Mouse (Mus musculus): ENCODE measurements around the gene Terb2. TPM values are rescaled to one million over a fixed set of nuclear protein-coding genes. Genes with fewer than 3 reads are reported as not detected.

Terb2 gene
- polyA plus RNA-seq, 1 experiment from 2014 or later, result not detected

DNA sequence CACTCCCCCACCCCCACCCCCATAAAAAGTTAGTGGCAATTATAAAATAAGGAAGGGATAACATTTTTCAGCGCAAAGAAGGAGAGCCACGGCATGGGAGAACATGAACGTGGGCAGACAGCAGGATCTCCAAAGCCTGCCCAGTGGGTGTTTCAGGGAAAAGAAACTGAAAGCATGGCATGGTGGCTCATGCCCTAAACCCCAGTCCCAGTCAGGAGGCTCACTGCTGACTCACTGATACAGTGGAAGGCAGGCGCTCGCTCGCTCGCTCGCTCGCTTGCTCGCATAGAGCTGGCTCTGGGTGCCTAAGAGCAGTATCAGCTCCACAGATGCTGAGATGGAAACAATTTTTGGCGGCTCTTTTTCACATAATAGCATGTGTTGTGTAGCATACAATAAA lies 21.8 kb upstream of the Terb2 start:
- Histone ChIP-seq H3K4me1 (ENCODE audit: insufficient read depth) (no peaks in the 10 kb centered on the region), H3K9me3 (ENCODE audit: low read length) (no peaks in the 10 kb centered on the region), H3K36me3 (replicated peaks; ENCODE audit: insufficient read depth, low read length) (no peaks in the 10 kb centered on the region), H3K4me3 (ENCODE audit: low read depth, low read length) (no peak overlapping the region), H3K4me2 (ENCODE audit: low read depth, low read length) (peak overlapping the region; percentile 1; the same call in 1 of the 2 replicates), H3K27ac (ENCODE audit: low read depth) (0 out of 2 replicates have a peak overlapping the region, but pooled peaks have one; percentile 2), H3K9ac (replicated peaks) (no peak overlapping the region), H3K27me3 (ENCODE audit: insufficient read depth, low read length) (no peaks in the 10 kb centered on the region)
- DNase-seq (no peak), ATAC-seq (peak; percentile 45; the same call in 1 of the 2 replicates)
- WGBS (ENCODE audit: insufficient replicate concordance), result 60% methylated on average over 11 of the region's 11 CpGs
- TF ChIP-seq CTCF (IDR thresholded peaks at IDR 0.05; ENCODE audit: low read depth) (no peak), EP300 (IDR thresholded peaks at IDR 0.05; ENCODE audit: low read depth) (no peak)

DNA sequence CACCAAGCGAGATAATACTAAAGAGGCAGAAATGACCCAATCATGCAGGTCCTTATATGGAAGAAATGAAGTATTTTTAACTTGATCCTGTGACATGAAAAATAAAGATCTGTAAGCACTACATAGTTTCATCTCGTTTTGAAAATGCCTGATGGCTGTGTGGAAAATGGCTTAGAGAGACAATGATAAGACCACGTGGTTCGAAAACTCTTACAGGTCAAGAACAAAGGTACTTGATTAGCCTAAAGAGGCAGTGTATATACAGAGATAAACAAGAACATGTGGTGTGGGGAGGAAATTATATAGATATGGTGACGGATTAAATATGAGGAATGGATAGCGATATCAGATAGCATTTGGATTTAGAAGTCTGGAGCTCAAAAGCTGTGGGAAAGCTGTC lies 14.8 kb upstream of the Terb2 start:
- Histone ChIP-seq H3K4me2 (ENCODE audit: low read depth, low read length) (no peak overlapping the region), H3K4me3 (ENCODE audit: low read depth, low read length) (no peak overlapping the region), H3K36me3 (replicated peaks; ENCODE audit: insufficient read depth, low read length) (no peaks in the 10 kb centered on the region), H3K9ac (replicated peaks) (no peak overlapping the region), H3K9me3 (ENCODE audit: low read length) (no peaks in the 10 kb centered on the region), H3K4me1 (ENCODE audit: insufficient read depth) (no peaks in the 10 kb centered on the region), H3K27me3 (ENCODE audit: insufficient read depth, low read length) (no peaks in the 10 kb centered on the region), H3K27ac (ENCODE audit: low read depth) (no peak overlapping the region)
- 59% methylated on average over 6 of the region's 6 CpGs for WGBS (ENCODE audit: insufficient replicate concordance)
- no peak for ATAC-seq
- no peak for DNase-seq
- TF ChIP-seq CTCF (IDR thresholded peaks at IDR 0.05; ENCODE audit: low read depth), result no peak
- no peak for TF ChIP-seq EP300 (IDR thresholded peaks at IDR 0.05; ENCODE audit: low read depth)

DNA sequence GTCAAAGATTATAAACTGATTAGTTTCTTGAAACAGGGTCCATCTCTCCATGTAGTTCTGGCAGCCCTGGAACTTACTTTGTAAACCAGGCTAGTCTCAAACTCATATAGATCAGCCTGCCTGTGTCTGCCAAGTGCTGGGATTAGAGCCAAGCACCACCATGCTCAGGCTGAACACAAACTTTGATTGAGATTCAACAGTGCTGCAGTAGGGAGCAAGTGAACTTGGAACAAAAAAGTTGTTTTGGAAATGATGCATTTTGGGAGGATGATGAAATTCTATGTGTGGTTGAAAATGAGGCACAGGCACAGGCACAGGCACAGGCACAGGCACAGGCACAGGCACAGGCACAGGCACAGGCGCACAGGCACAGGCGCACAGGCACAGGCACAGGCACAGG lies 13.9 kb upstream of the Terb2 start:
- ATAC-seq, result no peak
- H3K9ac ChIP-seq (replicated peaks), result no peak overlapping the region
- H3K27ac ChIP-seq (ENCODE audit: low read depth), result no peak overlapping the region
- H3K36me3 ChIP-seq (replicated peaks; ENCODE audit: insufficient read depth, low read length), result no peaks in the 10 kb centered on the region
- no peaks in the 10 kb centered on the region for H3K9me3 ChIP-seq (ENCODE audit: low read length)
- DNase-seq, result no peak
- no peaks in the 10 kb centered on the region for H3K4me1 ChIP-seq (ENCODE audit: insufficient read depth)
- no peaks in the 10 kb centered on the region for H3K27me3 ChIP-seq (ENCODE audit: insufficient read depth, low read length)
- no peak overlapping the region for H3K4me2 ChIP-seq (ENCODE audit: low read depth, low read length)
- H3K4me3 ChIP-seq (ENCODE audit: low read depth, low read length), result no peak overlapping the region
- TF ChIP-seq CTCF (IDR thresholded peaks at IDR 0.05; ENCODE audit: low read depth) (no peak), EP300 (IDR thresholded peaks at IDR 0.05; ENCODE audit: low read depth) (no peak)
- WGBS (ENCODE audit: insufficient replicate concordance), result 94% methylated on average over 2 of the region's 2 CpGs

DNA sequence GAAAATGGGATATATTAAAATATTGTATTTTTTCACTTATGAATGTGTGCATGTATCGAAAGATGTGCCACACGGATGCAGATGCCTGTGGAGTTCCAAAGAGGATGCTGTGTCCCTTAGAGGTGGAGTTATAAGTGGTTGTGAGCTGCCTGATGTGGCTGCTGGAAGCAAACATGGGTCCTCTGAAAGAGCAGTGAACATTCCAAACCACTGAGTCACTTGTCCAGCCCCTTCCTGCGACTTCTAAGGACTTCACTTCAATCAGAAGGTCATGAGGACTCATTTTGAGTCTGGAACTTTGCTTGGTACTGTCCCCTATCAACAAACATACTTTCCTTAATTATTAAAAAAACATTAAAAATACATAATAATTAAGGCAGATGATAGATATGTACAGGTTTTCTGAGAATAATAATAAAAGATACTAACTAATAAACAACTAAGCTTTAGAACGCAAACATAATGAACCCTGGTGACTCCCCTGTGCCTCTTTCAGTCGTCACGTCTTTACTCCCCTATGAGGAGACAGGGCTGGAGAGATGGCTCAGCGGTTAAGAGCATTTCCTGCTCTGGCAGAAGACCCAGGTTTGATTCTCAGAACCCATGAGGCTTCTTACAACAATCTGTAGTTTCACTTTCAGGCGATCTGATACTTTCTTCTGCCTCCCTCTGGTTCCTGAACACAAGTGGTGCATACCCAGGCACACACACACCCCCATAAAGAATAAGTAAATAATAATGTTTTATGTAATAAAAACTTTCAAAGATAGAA lies 5.8 kb upstream of the Terb2 start:
- TF ChIP-seq CTCF (IDR thresholded peaks at IDR 0.05; ENCODE audit: low read depth) (no peak), EP300 (IDR thresholded peaks at IDR 0.05; ENCODE audit: low read depth) (no peak)
- Histone ChIP-seq H3K4me2 (ENCODE audit: low read depth, low read length) (no peak overlapping the region), H3K4me3 (ENCODE audit: low read depth, low read length) (no peak overlapping the region), H3K36me3 (replicated peaks; ENCODE audit: insufficient read depth, low read length) (no peaks in the 10 kb centered on the region), H3K9ac (replicated peaks) (no peak overlapping the region), H3K27me3 (ENCODE audit: insufficient read depth, low read length) (no peaks in the 10 kb centered on the region), H3K9me3 (ENCODE audit: low read length) (no peaks in the 10 kb centered on the region), H3K27ac (ENCODE audit: low read depth) (no peak overlapping the region), H3K4me1 (ENCODE audit: insufficient read depth) (no peaks in the 10 kb centered on the region)
- WGBS (ENCODE audit: insufficient replicate concordance), result 62% methylated on average over 8 of the region's 8 CpGs
- no peak for ATAC-seq
- DNase-seq, result no peak

DNA sequence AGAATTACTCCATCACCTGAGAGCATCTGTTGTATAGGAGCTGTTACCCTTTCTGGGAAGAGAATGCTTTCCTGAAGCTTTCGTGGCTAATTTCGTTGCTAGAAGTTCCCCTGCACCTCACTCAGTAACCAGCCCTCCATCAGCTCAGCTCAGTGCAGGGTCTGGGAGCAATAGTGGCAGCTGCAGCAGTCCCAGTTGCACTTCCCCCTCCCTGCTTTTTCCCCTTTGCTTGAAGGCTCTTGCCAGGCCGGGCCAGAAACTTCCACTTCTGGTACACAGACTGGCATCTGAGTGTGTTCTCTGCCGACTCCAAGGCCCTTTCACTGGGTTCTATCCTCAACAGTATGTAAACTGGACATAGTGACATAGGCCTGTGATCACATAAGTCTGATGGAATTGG lies 986 bp upstream of the Terb2 start:
- no peak overlapping the region for H3K4me3 ChIP-seq (ENCODE audit: low read depth, low read length)
- TF ChIP-seq CTCF (IDR thresholded peaks at IDR 0.05; ENCODE audit: low read depth) (no peak), EP300 (IDR thresholded peaks at IDR 0.05; ENCODE audit: low read depth) (no peak)
- no peak overlapping the region for H3K4me2 ChIP-seq (ENCODE audit: low read depth, low read length)
- DNase-seq (no peak), ATAC-seq (no peak)
- no peaks in the 10 kb centered on the region for H3K9me3 ChIP-seq (ENCODE audit: low read length)
- WGBS (ENCODE audit: insufficient replicate concordance), result 76% methylated on average over 4 of the region's 4 CpGs
- H3K36me3 ChIP-seq (replicated peaks; ENCODE audit: insufficient read depth, low read length), result no peaks in the 10 kb centered on the region
- H3K27ac ChIP-seq (ENCODE audit: low read depth), result no peak overlapping the region
- no peaks in the 10 kb centered on the region for H3K27me3 ChIP-seq (ENCODE audit: insufficient read depth, low read length)
- H3K4me1 ChIP-seq (ENCODE audit: insufficient read depth), result no peaks in the 10 kb centered on the region
- H3K9ac ChIP-seq (replicated peaks), result no peak overlapping the region

DNA sequence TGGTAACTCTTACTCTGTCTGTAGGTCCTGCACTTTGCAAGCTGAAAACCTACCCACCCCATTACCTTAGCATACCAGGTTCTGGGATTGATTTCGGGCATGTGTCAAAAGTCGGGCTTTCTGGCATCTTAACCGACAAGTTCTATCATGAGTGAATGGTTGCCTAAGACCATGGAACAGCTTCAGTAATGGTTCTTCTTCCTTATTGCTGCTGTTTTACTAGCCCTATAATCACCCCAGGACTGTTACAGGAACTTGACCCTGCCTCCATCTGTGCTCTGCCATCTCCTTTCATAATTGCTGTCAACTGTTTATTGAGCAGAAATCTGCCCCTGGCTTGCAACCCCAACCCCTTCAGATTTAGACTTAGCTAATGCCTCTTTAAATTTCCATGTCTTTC lies 679 bp downstream of the Terb2 start:
- 94% methylated on average over 3 of the region's 3 CpGs for WGBS (ENCODE audit: insufficient replicate concordance)
- Histone ChIP-seq H3K4me3 (ENCODE audit: low read depth, low read length) (no peak overlapping the region), H3K4me1 (ENCODE audit: insufficient read depth) (no peaks in the 10 kb centered on the region), H3K4me2 (ENCODE audit: low read depth, low read length) (no peak overlapping the region), H3K9ac (replicated peaks) (no peak overlapping the region), H3K27me3 (ENCODE audit: insufficient read depth, low read length) (no peaks in the 10 kb centered on the region), H3K9me3 (ENCODE audit: low read length) (no peaks in the 10 kb centered on the region), H3K27ac (ENCODE audit: low read depth) (no peak overlapping the region), H3K36me3 (replicated peaks; ENCODE audit: insufficient read depth, low read length) (no peaks in the 10 kb centered on the region)
- ATAC-seq, result no peak
- DNase-seq, result no peak
- TF ChIP-seq EP300 (IDR thresholded peaks at IDR 0.05; ENCODE audit: low read depth) (no peak), CTCF (IDR thresholded peaks at IDR 0.05; ENCODE audit: low read depth) (no peak)

All from liver, postnatal 0 days (tissue).